Mouse (Mus musculus) G1E (cell line): ENCODE results near the gene Erich4. TPM values are rescaled to one million over a fixed set of nuclear protein-coding genes. Genes with fewer than 3 reads are reported as not detected.

ENCODE experiments used
- ATAC-seq: 2 replicates; pipeline ENCODE4 v1.8.0; 2016; ENCODE audit warnings: mild to moderate bottlenecking; ENCODE audit not compliant: insufficient number of reproducible peaks, poor library complexity, low FRiP score, severe bottlenecking; ENCODE audit errors: extremely low read depth
- DNase-seq: peaks from one replicate; pipeline ENCODE4 v3.0.0; 2012; ENCODE audit warnings: low spot score
- H3K27me3 ChIP-seq: 2 replicates; pipeline ENCODE4 v1.6.1; 2012; ENCODE audit warnings: mild to moderate bottlenecking, low read length, inconsistent platforms; ENCODE audit not compliant: insufficient read depth
- H3K36me3 ChIP-seq: replicated peaks from 2 replicates; pipeline ENCODE3; 2012; ENCODE audit warnings: mild to moderate bottlenecking, inconsistent platforms
- H3K4me1 ChIP-seq: 2 replicates; pipeline ENCODE4 v1.6.1; 2012; ENCODE audit warnings: low read depth, low read length, inconsistent platforms, mixed read lengths; ENCODE audit not compliant: insufficient read depth
- H3K4me3 ChIP-seq: 2 replicates; pipeline ENCODE4 v1.5.1; 2012; ENCODE audit warnings: low read depth, mild to moderate bottlenecking, inconsistent platforms, low read length, moderate library complexity, mixed read lengths
- H3K9me3 ChIP-seq: replicated peaks from 2 replicates; pipeline ENCODE4 v1.6.1; 2012; ENCODE audit warnings: inconsistent platforms
- CTCF ChIP-seq: IDR thresholded peaks from 2 replicates; pipeline ENCODE4 v1.5.1; 2012; ENCODE audit warnings: low read depth, low read length, inconsistent platforms, mixed read lengths
- GATA1 ChIP-seq: IDR thresholded peaks from 2 replicates; pipeline ENCODE4 v1.6.1; 2012; ENCODE audit warnings: borderline replicate concordance, low read length, inconsistent platforms, mixed read lengths
- GATA2 ChIP-seq: IDR thresholded peaks from 2 replicates; pipeline ENCODE4 v1.6.1; 2012; ENCODE audit warnings: low read depth, low read length, inconsistent platforms, borderline replicate concordance
- POLR2AphosphoS5 ChIP-seq: IDR thresholded peaks from 2 replicates; pipeline ENCODE4 v1.6.1; 2012; ENCODE audit warnings: low read depth, low read length, inconsistent platforms; ENCODE audit not compliant: insufficient replicate concordance
- TAL1 ChIP-seq: conservative IDR thresholded peaks from 2 replicates; pipeline ENCODE4 v1.6.1; 2012; ENCODE audit warnings: low read depth, low read length, inconsistent platforms, mixed read lengths
- polyA plus RNA-seq: library from polyadenylated mRNA; stranded (reverse); fragments of >175 nt; gene quantifications from 2 replicates; pipeline ENCODE4 v1.2.3, GENCODE M21; 2012
- total RNA-seq, 2 experiments: library from RNA; stranded (forward) in 1 of 2; stranded (reverse) in 1 of 2; fragments of 200-1000 nt in 1 of 2; fragments of >200 nt in 1 of 2; fragmentation: Nextera tagmentation in 1 of 2; gene quantifications; 2 replicates each; pipeline ENCODE4 v1.2.3; 2014 to 2017

The Erich4 gene
- total and polyA plus RNA-seq, 3 experiments, result not detected

GRCm38 (mm10) chr7:25618865-25619721 is 3.4 kb upstream of the Erich4 start, which contains the start of gene Dmac2:
Gene Dmac2 (plus strand): TSS chr7:25619414.
- Histone ChIP-seq H3K9me3 (no peaks in the 10 kb centered on the region), H3K4me1 (peaks cover 17% of the 10 kb centered on the region), H3K4me3 (peak within 1 kb of the TSS; percentile 82), H3K27me3 (peaks cover 24% of the 10 kb centered on the region), H3K36me3 (peaks cover 40% of the 10 kb centered on the region)
- DNase-seq (peak; percentile 90), ATAC-seq (peak; percentile 95)
- TF ChIP-seq GATA1, result no peak
- TF ChIP-seq POLR2AphosphoS5, result no peak
- no peak for TF ChIP-seq GATA2
- no peak for TF ChIP-seq CTCF
- no peak for TF ChIP-seq TAL1

DNA sequence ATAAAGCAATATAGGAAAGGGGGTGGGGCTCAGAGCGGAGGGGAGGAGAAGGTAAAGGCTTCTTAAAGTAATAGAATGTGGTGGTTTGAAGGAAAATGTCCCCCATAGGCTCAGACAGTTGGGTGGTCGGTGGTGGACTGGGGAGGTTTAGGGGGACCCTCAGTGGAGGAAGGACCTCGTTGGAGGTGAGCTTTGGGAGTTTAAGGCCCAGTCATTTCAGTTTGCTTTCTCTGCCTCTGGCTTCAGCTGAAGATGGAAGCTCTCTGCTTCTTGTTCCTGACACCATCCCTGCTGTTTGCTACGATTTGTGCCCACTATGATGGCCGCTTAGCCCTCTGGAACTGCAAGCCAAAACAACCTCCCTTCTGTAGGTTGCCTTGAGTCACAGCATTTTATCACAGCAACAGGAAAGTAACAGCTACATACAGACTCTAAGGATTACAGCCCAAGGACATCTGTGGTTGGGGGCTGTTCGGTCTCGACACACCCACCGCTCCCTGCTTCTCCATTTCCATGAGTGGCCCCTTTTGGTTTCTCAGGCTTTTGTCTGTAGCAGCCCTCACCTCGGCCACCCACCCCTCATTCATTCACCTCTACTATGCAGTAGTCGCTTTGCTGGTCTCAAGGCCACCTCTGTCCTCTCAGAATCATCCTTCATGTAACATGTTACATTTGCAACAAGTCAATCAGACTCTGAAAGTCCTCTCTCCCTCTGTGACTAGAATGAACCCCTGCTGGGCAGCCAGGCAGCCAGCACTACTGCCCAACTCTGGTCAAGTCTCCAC is 1.9 kb upstream of the Erich4 start:
- DNase-seq, result no peak
- no peaks in the 10 kb centered on the region for H3K9me3 ChIP-seq
- no peak for TF ChIP-seq TAL1
- H3K36me3 ChIP-seq, result peaks cover 25% of the 10 kb centered on the region
- H3K4me1 ChIP-seq, result peaks cover 15% of the 10 kb centered on the region
- H3K4me3 ChIP-seq, result no peak overlapping the region
- ATAC-seq, result no peak
- H3K27me3 ChIP-seq, result peaks cover 29% of the 10 kb centered on the region

DNA sequence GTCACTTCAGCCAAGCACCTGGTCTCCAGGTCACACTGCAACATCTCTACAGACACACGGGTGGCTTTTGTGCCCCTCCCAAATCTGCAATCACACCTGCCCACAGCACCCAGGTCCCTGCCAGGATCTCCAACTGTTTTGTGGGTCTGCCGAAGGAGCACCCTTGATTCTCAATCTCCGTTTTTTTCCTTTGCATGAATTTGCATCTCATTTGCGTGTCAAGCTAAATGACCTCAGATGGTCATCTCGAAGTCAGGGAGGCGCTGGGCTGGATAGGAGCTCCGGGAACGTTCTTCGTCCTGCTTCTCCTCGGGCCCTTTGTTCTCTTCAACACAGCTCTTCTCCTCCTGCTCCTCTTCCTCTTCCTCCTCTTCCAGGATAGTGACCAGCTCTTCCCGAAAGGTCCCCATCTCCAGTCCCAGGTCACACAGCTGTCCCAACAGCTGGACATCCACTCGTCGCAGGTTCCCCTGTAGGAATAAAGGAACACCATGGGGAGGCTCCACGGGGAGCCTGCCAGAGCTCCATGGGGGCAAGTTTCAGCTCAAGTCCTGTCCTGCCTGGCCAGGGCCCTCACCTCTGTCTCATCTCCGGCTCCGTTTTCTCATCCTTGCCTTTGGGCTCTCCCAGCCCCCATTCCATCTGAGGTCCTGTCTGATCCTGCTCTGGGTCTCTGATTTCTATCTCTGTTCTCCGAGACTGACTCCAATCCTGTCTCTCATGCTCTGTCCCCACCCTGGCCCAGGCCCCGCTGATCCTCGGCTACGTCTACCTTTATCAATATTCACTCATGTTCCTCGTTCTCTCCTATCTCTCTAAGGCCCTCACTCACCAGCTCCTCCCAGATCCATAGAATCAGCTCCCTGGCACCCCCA is 624 bp downstream of the Erich4 start:
- no peak for TF ChIP-seq GATA1
- TF ChIP-seq CTCF, result no peak
- TF ChIP-seq POLR2AphosphoS5, result no peak
- no peak for TF ChIP-seq GATA2
- no peak for TF ChIP-seq TAL1
- H3K27me3 ChIP-seq, result peaks cover 31% of the 10 kb centered on the region
- DNase-seq (no peak), ATAC-seq (no peak)
- H3K4me3 ChIP-seq, result no peak overlapping the region
- peaks cover 10% of the 10 kb centered on the region for H3K4me1 ChIP-seq
- H3K9me3 ChIP-seq, result no peaks in the 10 kb centered on the region
- peaks cover under 1% of the 10 kb centered on the region for H3K36me3 ChIP-seq

DNA sequence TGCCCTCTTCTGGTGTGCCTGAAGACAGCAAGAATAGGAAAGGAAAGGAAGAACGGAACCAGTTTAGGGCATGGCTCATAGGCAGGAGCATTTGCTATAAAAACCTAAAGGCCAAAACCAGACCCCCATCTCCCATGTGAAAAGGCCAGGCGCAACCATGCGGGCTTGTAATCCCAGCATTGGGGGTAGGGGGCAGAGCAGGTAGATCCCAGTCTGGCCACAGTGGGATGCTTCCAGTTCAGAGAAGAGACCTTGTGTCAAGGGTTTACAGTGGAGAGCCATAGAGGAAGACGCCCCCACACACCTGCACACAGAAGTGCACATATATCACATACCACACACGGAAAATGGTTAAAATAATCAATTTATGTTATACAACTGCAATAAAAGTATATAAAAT is 1.6 kb downstream of the Erich4 start:
- Histone ChIP-seq H3K4me1 (peaks cover 8% of the 10 kb centered on the region), H3K27me3 (peaks cover 31% of the 10 kb centered on the region), H3K36me3 (no peaks in the 10 kb centered on the region), H3K4me3 (no peak overlapping the region), H3K9me3 (no peaks in the 10 kb centered on the region)
- no peak for DNase-seq
- TF ChIP-seq GATA2 (no peak), TAL1 (no peak), GATA1 (no peak), POLR2AphosphoS5 (no peak), CTCF (no peak)
- no peak for ATAC-seq

DNA sequence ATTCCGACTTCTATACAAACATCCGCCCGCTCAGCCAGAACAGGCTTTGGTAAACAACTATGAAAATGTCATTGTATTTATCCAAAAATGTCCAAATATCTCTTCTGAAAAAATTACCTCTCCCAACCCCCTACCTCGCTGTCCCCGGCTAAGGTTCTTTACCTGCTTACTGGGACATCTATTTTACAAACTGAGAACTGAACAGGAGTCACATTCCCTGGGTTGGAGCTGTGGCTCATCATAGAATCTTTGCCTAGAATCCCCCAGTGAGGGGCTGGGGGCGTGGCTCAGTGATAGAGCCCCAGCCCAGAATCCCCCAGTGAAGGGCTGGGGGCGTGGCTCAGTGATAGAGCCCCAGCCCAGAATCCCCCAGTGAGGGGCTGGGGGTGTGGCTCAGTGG is 4.2 kb downstream of the Erich4 start:
- TF ChIP-seq CTCF (no peak), POLR2AphosphoS5 (no peak), GATA1 (no peak), GATA2 (no peak), TAL1 (no peak)
- H3K9me3 ChIP-seq, result no peaks in the 10 kb centered on the region
- H3K4me3 ChIP-seq, result no peak overlapping the region
- H3K27me3 ChIP-seq, result peaks cover 35% of the 10 kb centered on the region
- H3K36me3 ChIP-seq, result no peaks in the 10 kb centered on the region
- ATAC-seq, result no peak
- no peak for DNase-seq
- H3K4me1 ChIP-seq, result peaks cover 11% of the 10 kb centered on the region
